12 mouse cellular contexts compared by ENCODE assay signal in genomic region chr2:148856630-148857400, GRCm38 (mm10). TPM values are rescaled to one million over a fixed set of nuclear protein-coding genes. Genes with fewer than 3 reads are reported as not detected.
A peak's percentile ranks its signal among the peaks of the same experiment; 100 is the strongest.
DNase-seq lines count a peak whose midpoint lies in the region; ATAC-seq and TF ChIP-seq lines count a peak whose summit lies in the region.
"Had no signal": no experiment of that assay in that cellular context is flagged by ENCODE, and none has a peak within 500 bp of the region (broad histone marks: within the 10 kb centered on the region; RNA-seq: fewer than 3 reads in every experiment).

No protein-coding gene starts in this region.

- no peaks in the 10 kb centered on the region for H3K36me3 ChIP-seq in lung, embryonic 16.5 days (ENCODE audit: control insufficient read depth, insufficient read depth, low read length)
- H3K36me3 ChIP-seq in stomach, embryonic 16.5 days (ENCODE audit: control insufficient read depth, insufficient read depth, low read length), result no peaks in the 10 kb centered on the region
- H3K36me3 ChIP-seq: embryonic facial prominence, embryonic 13.5 days; neural tube, embryonic 13.5 days had no signal

- peak overlapping the region; percentile 16; the same call in 1 of the 2 replicates for H3K4me3 ChIP-seq in lung, embryonic 16.5 days (ENCODE audit: low read length)
- peak overlapping the region; percentile 44 for H3K4me3 ChIP-seq in bone marrow macrophage, adult 2 months (ENCODE audit: insufficient read depth, low read length)
- H3K4me3 ChIP-seq in stomach, embryonic 16.5 days (replicated peaks; ENCODE audit: low read length), result no peak overlapping the region
- H3K4me3 ChIP-seq: embryonic facial prominence, embryonic 13.5 days; neural tube, embryonic 13.5 days had no signal

- ATAC-seq in lung, embryonic 16.5 days (ENCODE audit: low read depth), result peak; percentile 51
- ATAC-seq in hematopoietic stem cell, adult 5-6 weeks (replicated peaks in 1 of 2; ENCODE audit: insufficient read depth in 1 of 2, low FRiP score in 2 of 2, low TSS enrichment in 1 of 2, low read depth in 1 of 2, poor library complexity in 2 of 2, severe bottlenecking in 2 of 2), result peak; percentile 89 to 94
- ATAC-seq in stomach, embryonic 16.5 days (ENCODE audit: insufficient read depth, low FRiP score), result no peak

- peak overlapping the region; percentile 29 for H3K4me2 ChIP-seq in lung, embryonic 16.5 days (ENCODE audit: low read depth, low read length)
- H3K4me2 ChIP-seq in stomach, embryonic 16.5 days (ENCODE audit: low read depth, low read length), result peak overlapping the region; percentile 34; the same call in 1 of the 2 replicates
- H3K4me2 ChIP-seq: embryonic facial prominence, embryonic 13.5 days; neural tube, embryonic 13.5 days had no signal

- H3K27ac ChIP-seq in lung, embryonic 16.5 days (ENCODE audit: low read length), result peak overlapping the region; percentile 57
- peak overlapping the region; percentile 88 for H3K27ac ChIP-seq in bone marrow macrophage, adult 2 months (ENCODE audit: insufficient read depth, low read depth, low read length)
- H3K27ac ChIP-seq in stomach, embryonic 16.5 days (ENCODE audit: low read length), result peak overlapping the region; percentile 13; the same call in 1 of the 2 replicates
- H3K27ac ChIP-seq: embryonic facial prominence, embryonic 13.5 days; neural tube, embryonic 13.5 days had no signal

- H3K27me3 ChIP-seq in lung, embryonic 16.5 days (ENCODE audit: control insufficient read depth, insufficient read depth, low read depth, low read length), result no peaks in the 10 kb centered on the region
- no peaks in the 10 kb centered on the region for H3K27me3 ChIP-seq in stomach, embryonic 16.5 days (ENCODE audit: control insufficient read depth, insufficient read depth, low read length)
- H3K27me3 ChIP-seq: embryonic facial prominence, embryonic 13.5 days; neural tube, embryonic 13.5 days had no signal

- WGBS in lung, embryonic 16.5 days, result 31% methylated on average over 8 of the region's 8 CpGs
- WGBS in stomach, embryonic 16.5 days, result 46% methylated on average over 8 of the region's 8 CpGs

- peaks cover 9% of the 10 kb centered on the region for H3K4me1 ChIP-seq in lung, embryonic 16.5 days (replicated peaks; ENCODE audit: control insufficient read depth, insufficient read depth, low read length)
- H3K4me1 ChIP-seq in bone marrow macrophage, adult 2 months (ENCODE audit: control insufficient read depth, insufficient read depth, low read length), result peaks cover 46% of the 10 kb centered on the region
- H3K4me1 ChIP-seq in stomach, embryonic 16.5 days (ENCODE audit: control insufficient read depth, insufficient read depth, low read length), result no peaks in the 10 kb centered on the region
- H3K4me1 ChIP-seq: embryonic facial prominence, embryonic 13.5 days; neural tube, embryonic 13.5 days had no signal

- TF ChIP-seq POLR2A in bone marrow macrophage, adult 2 months (IDR thresholded peaks at IDR 0.05; ENCODE audit: borderline replicate concordance, low read depth, low read length), result no peak

- no peaks in the 10 kb centered on the region for H3K9me3 ChIP-seq in lung, embryonic 16.5 days (ENCODE audit: control insufficient read depth, low read length)
- H3K9me3 ChIP-seq in stomach, embryonic 16.5 days (replicated peaks; ENCODE audit: control insufficient read depth, low read length), result no peaks in the 10 kb centered on the region
- H3K9me3 ChIP-seq: embryonic facial prominence, embryonic 13.5 days; neural tube, embryonic 13.5 days had no signal

- peak overlapping the region; percentile 35; the same call in 1 of the 2 replicates for H3K9ac ChIP-seq in lung, embryonic 16.5 days (ENCODE audit: low read length)
- no peak overlapping the region for H3K9ac ChIP-seq in stomach, embryonic 16.5 days (ENCODE audit: low read length)
- H3K9ac ChIP-seq: embryonic facial prominence, embryonic 13.5 days; neural tube, embryonic 13.5 days had no signal

- no peak for DNase-seq in lung, postnatal 10 days
- no peak for DNase-seq in right cerebral cortex, postnatal 10 days (ENCODE audit: low spot score in 2 of 2)
- DNase-seq in MN1 (ENCODE audit: low spot score), result no peak
- DNase-seq: layer of hippocampus, adult 9-11 months; lung, postnatal 4 days had no signal

- no peak for TF ChIP-seq CTCF in bone marrow macrophage, adult 2 months (IDR thresholded peaks at IDR 0.05; ENCODE audit: low read depth, low read length)

RNA-seq across cellular contexts. Expression of gene 9230104L09Rik, which starts 8.0 kb away (rescaled TPM):
- polyA plus RNA-seq in lung, embryonic 16.5 days (2015; fragmentation: Nextera tagmentation; extraction: Ambion mirVana), result not detected in 2 replicates
- polyA plus RNA-seq in bone marrow macrophage, adult 2 months (2012; ENCODE audit: insufficient read depth, insufficient read length, missing spikeins), result not detected in 2 replicates
- total RNA-seq in hematopoietic stem cell, adult 5-6 weeks (2017), result not detected in 2 replicates
- not detected in 2 replicates for polyA plus RNA-seq in stomach, embryonic 16.5 days (2015; fragmentation: Nextera tagmentation; extraction: Ambion mirVana)
- polyA plus RNA-seq: embryonic facial prominence, embryonic 13.5 days; intestine, embryonic 14.5 days; neural tube, embryonic 13.5 days had no signal

RNA-seq across cellular contexts. Expression of gene Cst3, which starts 18.7 kb away (rescaled TPM):
- 551 and 603 TPM in 2 replicates for polyA plus RNA-seq in lung, embryonic 16.5 days (2015; fragmentation: Nextera tagmentation; extraction: Ambion mirVana)
- polyA plus RNA-seq in bone marrow macrophage, adult 2 months (2012; ENCODE audit: insufficient read depth, insufficient read length, missing spikeins), result 2,557 and 2,597 TPM in 2 replicates
- 200 and 303 TPM in 2 replicates for total RNA-seq in hematopoietic stem cell, adult 5-6 weeks (2017)
- 470 and 499 TPM in 2 replicates for polyA plus RNA-seq in stomach, embryonic 16.5 days (2015; fragmentation: Nextera tagmentation; extraction: Ambion mirVana)

RNA-seq across cellular contexts. Expression of gene Cst9, which starts 21.9 kb away (rescaled TPM):
- polyA plus RNA-seq in lung, embryonic 16.5 days (2015; fragmentation: Nextera tagmentation; extraction: Ambion mirVana), result 0.24 TPM in 1 of 2 replicates, not detected in the other
- polyA plus RNA-seq in bone marrow macrophage, adult 2 months (2012; ENCODE audit: insufficient read depth, insufficient read length, missing spikeins), result not detected in 2 replicates
- total RNA-seq in hematopoietic stem cell, adult 5-6 weeks (2017), result not detected in 2 replicates
- not detected in 2 replicates for polyA plus RNA-seq in stomach, embryonic 16.5 days (2015; fragmentation: Nextera tagmentation; extraction: Ambion mirVana)
- polyA plus RNA-seq: embryonic facial prominence, embryonic 13.5 days; intestine, embryonic 14.5 days; neural tube, embryonic 13.5 days had no signal

RNA-seq across cellular contexts. Expression of gene Cst13, which starts 36.9 kb away (rescaled TPM):
- not detected in 2 replicates for polyA plus RNA-seq in lung, embryonic 16.5 days (2015; fragmentation: Nextera tagmentation; extraction: Ambion mirVana)
- polyA plus RNA-seq in bone marrow macrophage, adult 2 months (2012; ENCODE audit: insufficient read depth, insufficient read length, missing spikeins), result not detected in 2 replicates
- not detected in 2 replicates for total RNA-seq in hematopoietic stem cell, adult 5-6 weeks (2017)
- not detected in 2 replicates for polyA plus RNA-seq in stomach, embryonic 16.5 days (2015; fragmentation: Nextera tagmentation; extraction: Ambion mirVana)
- polyA plus RNA-seq: embryonic facial prominence, embryonic 13.5 days; intestine, embryonic 14.5 days; neural tube, embryonic 13.5 days had no signal

RNA-seq across cellular contexts. Expression of gene Cst8, which starts 58.2 kb away (rescaled TPM):
- not detected in 2 replicates for polyA plus RNA-seq in lung, embryonic 16.5 days (2015; fragmentation: Nextera tagmentation; extraction: Ambion mirVana)
- polyA plus RNA-seq in bone marrow macrophage, adult 2 months (2012; ENCODE audit: insufficient read depth, insufficient read length, missing spikeins), result not detected in 2 replicates
- total RNA-seq in hematopoietic stem cell, adult 5-6 weeks (2017), result not detected in 2 replicates
- polyA plus RNA-seq in stomach, embryonic 16.5 days (2015; fragmentation: Nextera tagmentation; extraction: Ambion mirVana), result 2.5 and 4.3 TPM in 2 replicates
- polyA plus RNA-seq: intestine, embryonic 14.5 days; neural tube, embryonic 13.5 days had no signal

Comparison
In these comparisons a context has a peak if more than half of its experiments do, and no peak if none do; other contexts are left out.
1. H3K27ac ChIP-seq: peak in every context shown above with its lines; median percentile 88 in bone marrow macrophage, adult 2 months; 57 in lung, embryonic 16.5 days; 13 in stomach, embryonic 16.5 days.